Mouse (Mus musculus) layer of hippocampus, adult 2 months (tissue): ENCODE results near the gene Tnfrsf12a. TPM values are rescaled to one million over a fixed set of nuclear protein-coding genes. Genes with fewer than 3 reads are reported as not detected.

Experiments
- DNase-seq, 2 experiments: peaks; one replicate each; pipeline ENCODE4 v3.0.0; 2022; ENCODE audit warnings: low spot score in 2 of 2
- H3K27ac ChIP-seq: fragments of 200-600 bp; 2 replicates; pipeline ENCODE4 v1.8.1; 2022
- H3K4me3 ChIP-seq: fragments of 200-600 bp; 2 replicates; pipeline ENCODE4 v1.8.1; 2022; ENCODE audit warnings: mild to moderate bottlenecking
- CTCF ChIP-seq: fragments of 200-600 bp; conservative IDR thresholded peaks from 2 replicates; pipeline ENCODE4 v1.8.1; 2022; ENCODE audit warnings: antibody characterized with exemption, mild to moderate bottlenecking, moderate library complexity
- total RNA-seq, 2 experiments: library from RNA; stranded (reverse); gene quantifications; 2 replicates each; pipeline ENCODE4 v1.2.3; 2021

The Tnfrsf12a gene
- total RNA-seq, 2 experiments from 2014 or later, result 5.5 to 6.3 TPM

DNA sequence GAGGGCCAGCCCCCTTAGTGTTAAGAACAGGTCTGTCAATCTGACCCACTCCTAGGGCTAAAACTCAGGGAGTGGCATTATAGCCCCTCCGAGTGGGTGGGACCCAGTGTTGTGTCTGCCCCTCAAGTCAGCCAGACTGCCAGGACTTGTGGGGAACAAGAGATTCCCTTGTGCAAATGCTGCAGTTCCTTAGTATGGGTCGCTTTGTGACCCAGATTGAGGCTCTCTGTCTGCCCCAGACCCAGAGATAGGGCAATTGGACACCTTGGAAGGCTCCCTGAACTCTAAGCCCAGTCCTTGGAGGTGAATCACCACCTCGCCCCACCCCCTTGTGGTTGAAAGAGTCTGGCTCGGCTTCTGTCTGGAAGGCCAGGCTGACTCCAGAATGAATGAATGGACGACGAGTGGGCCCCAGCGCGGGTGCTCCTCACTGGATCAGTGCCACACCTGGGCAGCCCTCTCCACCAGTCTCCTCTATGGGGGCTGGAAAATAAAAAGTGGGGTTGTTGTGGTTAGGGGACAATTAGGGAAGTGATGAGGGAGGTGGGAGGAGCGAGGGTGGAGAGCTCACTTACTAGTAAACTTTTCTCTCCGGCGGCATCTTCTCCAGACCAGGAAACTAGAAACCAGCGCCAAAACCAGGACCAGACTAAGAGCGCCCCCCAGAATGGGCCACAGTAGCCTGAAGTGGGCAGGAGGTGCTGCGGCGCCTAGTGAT is 1.5 kb downstream of the Tnfrsf12a start:
- H3K4me3 ChIP-seq, result peak overlapping the region; percentile 72
- peak; percentile 40 for TF ChIP-seq CTCF
- DNase-seq, result no peak
- H3K27ac ChIP-seq, result peak overlapping the region; percentile 97; the same call in 1 of the 2 replicates

DNA sequence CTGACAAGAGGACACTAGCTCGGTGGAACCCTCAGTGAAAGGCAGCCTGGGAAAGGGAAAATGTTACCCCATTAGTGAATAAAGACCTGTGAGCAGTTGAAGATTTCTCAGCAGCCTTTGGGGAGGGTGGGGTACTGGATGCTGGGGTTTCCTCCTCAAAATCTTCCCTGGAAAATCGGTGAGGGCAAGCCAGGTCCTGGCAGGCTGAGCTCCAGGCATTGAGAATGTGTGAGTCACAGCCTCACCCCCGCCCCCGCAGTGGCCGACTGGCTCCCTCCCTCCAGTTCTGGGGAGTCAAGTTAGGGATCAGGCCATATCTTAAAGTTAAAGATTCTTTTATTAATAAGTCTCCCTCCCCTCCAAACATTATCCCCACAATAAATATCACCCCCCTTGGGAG is 2.1 kb downstream of the Tnfrsf12a start:
- peak overlapping the region; percentile 90 for H3K4me3 ChIP-seq
- DNase-seq, result no peak
- no peak for TF ChIP-seq CTCF
- peak overlapping the region; percentile 97; the same call in 1 of the 2 replicates for H3K27ac ChIP-seq

DNA sequence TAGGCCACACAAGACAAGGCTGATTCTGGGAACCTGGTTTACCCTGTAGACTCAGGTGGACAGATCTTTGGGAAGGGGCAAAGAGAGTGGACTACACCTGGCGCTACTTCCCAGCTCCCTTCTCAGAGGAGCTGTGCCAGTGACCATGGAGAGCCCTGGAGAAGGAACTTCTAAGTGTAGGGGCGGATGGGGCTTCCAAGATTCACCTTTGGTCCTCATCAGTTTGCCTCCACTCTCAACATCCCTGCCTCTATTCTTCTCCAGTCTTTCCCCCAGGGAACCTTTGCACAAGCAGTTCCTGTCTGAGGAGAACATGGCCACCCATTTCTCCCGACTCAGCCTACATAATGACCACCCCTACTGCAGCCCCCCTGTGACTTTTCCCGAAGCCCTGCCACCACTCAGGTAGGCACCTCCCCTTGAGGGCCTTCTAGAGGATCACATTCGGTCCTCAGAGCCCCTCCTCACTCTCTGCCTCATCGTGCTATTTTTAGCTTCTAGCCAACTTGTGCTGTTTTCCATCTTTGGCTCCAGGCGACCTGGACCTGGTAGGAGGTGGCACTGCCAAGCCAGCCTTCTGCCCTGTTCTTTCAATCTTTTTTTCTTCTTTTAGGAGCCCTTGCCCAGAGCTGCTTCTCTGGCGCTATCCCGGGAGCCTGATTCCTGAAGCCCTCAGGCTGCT is 2.9 kb downstream of the Tnfrsf12a start:
- DNase-seq, result no peak
- Histone ChIP-seq H3K4me3 (peak overlapping the region; percentile 90), H3K27ac (peak overlapping the region; percentile 97)
- no peak for TF ChIP-seq CTCF

DNA sequence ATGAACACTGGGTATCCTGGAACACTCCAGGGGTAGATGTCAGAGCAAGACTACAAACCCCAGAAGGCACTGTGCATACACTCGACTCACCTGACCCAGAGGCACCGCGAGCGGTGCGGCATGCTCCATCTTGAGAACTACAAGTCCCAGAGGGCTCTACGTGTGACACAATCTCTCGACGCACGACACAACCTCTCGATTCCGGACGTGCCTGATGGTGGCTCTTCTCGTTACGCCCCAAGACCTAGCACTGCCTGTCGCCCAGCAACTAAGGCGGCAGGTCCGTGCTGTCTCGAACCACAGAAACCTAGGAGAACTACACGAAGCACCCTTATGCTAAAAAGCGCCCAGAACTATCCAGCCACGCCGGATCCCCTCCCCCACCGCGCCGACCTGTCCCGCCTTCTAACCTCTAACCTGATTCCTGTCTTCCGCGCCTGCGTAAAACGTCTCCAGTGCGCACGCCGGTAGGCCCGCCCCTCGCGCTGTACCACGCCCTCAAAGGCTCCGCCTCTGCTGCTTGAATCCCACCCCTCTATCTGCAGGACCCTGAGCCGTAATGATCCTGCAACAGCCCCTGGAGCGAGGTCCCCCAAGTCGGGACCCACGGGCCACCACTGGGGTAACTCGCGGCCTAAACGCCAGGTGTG is 3.7 kb downstream of the Tnfrsf12a start, which contains the start of the genes Hcfc1r1 and Thoc6:
Gene Hcfc1r1, plus strand, starts transcription at position 173 of the 650 bp plus-strand sequence.
Gene Thoc6, minus strand, starts transcription at position 459 of the 650 bp plus-strand sequence.
- Histone ChIP-seq H3K4me3 (peak within 1 kb of the TSS; percentile 90), H3K27ac (peak within 1 kb of the TSS; percentile 97)
- DNase-seq, result peak; percentile 89 to 97
- no peak for TF ChIP-seq CTCF

DNA sequence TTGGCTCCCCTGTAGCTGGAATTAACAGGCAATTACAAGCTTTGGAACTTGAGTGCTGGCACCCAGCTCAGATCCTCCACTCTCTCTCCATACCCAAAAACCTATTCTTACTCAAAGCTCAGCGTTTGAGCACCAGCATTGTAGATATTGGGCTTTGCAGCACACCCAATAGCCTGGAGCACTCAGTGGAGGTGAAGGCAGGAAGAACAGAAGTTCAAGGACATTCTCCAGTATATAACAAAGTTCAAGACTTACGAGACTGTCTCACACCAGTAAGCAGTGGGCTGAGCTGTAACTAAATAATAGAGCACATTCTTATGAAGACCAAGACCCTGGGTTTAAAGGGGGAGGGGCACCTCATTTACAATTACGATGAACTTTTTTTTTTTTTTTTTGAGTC is 4.5 kb downstream of the Tnfrsf12a start:
- DNase-seq, result no peak
- Histone ChIP-seq H3K4me3 (peak overlapping the region; percentile 90), H3K27ac (no peak overlapping the region)
- no peak for TF ChIP-seq CTCF

DNA sequence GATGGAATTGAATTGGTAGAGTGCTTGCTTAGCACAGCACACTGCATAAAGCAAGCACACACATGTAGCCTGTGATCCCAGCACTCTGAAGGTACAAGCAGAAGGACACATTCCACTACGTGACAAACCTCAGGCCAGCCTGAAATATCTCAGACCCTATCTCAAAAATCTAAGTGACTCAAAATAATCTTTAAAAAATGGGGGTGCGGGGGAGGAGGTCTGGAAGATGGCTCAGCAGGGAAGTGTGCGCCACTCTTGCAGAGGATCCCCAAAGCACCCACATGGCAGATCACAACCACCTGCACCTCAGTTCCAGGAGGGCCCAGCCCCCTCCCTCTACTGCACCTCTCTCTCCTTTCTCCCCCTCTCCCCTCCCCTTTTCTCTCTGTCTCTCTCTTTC is 5.7 kb downstream of the Tnfrsf12a start:
- H3K4me3 ChIP-seq, result no peak overlapping the region
- no peak for TF ChIP-seq CTCF
- no peak overlapping the region for H3K27ac ChIP-seq
- DNase-seq, result no peak

DNA sequence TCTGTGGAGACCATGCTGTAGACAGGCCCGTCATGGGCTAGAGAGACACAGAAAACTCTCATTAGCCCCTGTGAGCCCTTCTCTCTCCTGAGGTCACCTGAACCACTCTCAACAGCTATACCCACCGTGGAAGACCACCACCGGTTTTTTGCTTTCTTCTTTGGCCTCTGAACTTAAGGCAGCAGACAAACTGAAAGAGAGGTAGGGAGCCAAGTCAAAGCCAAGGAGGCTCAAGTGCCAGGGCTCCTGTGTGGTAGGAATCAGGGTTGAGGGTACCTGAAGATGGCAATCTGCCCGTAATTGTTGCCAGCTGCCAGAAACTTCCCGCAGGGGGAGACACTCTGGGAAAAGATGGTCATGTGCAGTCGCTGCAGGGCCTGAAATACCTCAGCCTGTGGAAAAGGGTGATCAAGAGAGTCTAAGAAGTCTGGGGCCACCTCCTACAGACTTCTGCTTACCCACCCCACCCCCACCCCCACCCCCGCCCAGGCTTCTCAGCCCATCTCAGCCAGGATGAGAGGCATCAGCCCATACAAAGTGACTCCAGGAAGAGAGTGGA is 6.7 kb downstream of the Tnfrsf12a start:
- no peak overlapping the region for H3K27ac ChIP-seq
- DNase-seq, result no peak
- no peak overlapping the region for H3K4me3 ChIP-seq
- TF ChIP-seq CTCF, result no peak

DNA sequence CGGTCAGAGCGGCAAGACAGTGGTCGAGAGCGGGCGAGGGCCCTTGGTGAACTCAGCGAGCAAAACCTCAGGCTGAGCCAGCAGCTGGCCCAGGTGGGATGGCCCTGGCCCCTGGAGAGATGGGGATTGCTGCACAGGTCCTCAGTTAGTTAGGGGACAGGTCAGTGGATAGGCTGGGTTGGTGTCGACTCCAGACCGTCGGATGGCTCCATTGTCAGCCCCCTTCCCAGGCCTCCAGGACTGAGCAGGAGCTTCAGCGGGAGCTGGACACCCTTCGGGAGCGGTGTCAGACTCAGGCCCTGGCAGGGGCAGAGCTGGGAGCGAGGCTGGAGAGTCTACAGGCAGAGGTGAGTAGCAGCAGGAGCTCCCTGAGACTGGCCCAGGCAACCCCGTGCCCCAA is 11.8 kb downstream of the Tnfrsf12a start:
- no peak for DNase-seq
- TF ChIP-seq CTCF, result no peak
- H3K4me3 ChIP-seq, result no peak overlapping the region

DNA sequence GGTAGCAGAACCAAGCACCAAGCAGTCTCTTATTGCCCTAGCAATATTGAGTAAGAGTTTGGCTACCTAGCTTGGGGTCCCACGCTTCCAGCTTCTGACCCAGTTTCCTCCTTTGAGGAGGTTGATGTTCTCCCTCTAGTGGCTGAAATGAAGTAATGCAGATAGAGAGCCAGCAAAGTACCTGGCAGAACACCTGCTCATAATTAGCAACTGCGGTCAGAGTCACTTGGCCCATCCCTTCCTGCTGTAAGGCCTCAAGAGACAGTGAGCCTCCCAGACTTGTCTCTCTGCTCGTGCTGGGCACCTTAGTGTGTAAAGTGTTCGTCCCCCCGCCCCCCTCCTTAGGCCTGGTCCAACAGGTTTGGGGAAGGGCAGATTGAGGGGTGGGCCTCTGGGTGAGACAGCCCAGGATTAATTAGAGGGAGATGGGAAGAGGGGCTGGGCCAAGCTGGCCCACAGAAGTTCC is 12.7 kb downstream of the Tnfrsf12a start:
- TF ChIP-seq CTCF, result peak; percentile 89
- no peak overlapping the region for H3K27ac ChIP-seq
- no peak for DNase-seq
- no peak overlapping the region for H3K4me3 ChIP-seq

More for the DNA sequence above, 11.8 kb downstream of the Tnfrsf12a start:
- H3K27ac ChIP-seq, result no peak overlapping the region

DNA sequence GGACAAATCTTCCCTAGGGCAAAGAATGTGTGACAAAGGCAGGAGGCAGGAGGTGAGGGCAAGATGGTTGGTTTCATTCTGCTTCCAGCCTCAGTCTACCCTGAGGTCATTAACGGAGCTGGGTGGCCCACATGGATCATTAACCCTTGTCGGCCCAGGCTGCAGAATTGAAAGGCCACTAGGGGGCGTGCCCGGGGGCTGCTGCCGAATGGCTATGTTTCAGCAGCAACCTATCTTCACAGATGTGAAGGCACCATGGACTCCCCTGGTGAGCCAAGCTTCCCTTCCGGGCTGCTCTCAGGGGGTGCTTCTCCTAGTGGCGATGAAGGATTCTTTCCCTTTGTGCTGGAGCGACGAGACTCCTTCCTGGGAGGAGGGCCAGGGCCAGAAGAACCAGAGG is 15.7 kb downstream of the Tnfrsf12a start:
- DNase-seq, result no peak
- TF ChIP-seq CTCF, result peak; percentile 64
- H3K27ac ChIP-seq, result no peak overlapping the region
- H3K4me3 ChIP-seq, result no peak overlapping the region

DNA sequence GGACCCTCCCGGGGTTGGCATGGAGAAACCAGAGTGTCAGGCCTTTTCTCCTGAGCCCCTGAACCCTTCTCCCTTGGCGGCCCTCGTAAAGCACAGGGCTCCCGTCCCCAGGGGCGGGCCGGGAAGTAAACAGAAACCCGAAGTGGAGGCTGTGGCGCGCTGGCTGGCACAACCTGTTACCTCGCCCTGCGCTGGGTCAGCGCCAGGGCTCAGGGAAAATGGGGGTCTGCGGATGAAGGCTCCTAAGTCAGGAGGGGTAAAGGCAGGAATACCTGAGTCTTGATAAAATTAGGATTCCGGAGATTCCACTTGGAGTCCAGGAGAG is 16.4 kb downstream of the Tnfrsf12a start:
- H3K27ac ChIP-seq, result no peak overlapping the region
- no peak overlapping the region for H3K4me3 ChIP-seq
- TF ChIP-seq CTCF, result no peak
- DNase-seq, result no peak

DNA sequence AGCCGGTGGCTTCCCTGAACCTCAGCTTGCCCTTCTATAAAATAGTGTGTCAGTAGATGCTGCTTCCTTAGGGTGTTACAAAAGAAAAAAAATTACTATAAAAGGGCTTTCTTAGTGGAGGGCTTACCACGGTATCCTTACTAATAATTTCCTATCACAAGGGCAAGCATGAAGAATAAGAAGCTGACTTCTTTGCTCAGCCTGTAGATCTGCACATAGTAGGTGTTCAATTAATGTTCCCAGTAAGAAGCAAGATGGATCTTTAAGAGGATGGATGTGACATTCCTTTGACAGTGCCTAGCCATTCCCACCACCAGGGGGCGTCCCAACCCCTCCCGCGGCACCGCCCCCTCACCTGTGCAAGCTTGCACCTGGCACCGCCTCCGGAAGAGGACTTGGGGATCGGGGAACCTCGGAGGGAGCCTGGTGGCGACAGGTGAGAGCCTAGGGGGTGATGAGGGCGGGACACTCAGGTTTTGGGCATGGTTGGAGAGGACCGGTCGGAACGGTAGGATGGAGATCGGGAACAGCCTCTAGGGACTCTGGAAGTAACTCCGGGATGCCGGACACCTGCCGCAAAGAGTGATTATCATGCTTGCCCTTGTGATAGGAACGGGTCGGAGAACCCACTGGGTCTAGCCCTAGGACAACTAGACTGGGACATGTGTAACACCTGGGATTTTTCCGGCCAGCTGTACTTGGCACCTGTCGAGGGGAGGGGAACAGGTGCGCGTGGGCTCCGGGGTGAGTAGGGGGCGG is 17.0 kb downstream of the Tnfrsf12a start, which contains the start of gene Bicdl2:
Gene Bicdl2, plus strand, starts transcription at position 390 of the 759 bp plus-strand sequence.
- peak; percentile 80 for TF ChIP-seq CTCF
- no peak for DNase-seq
- H3K4me3 ChIP-seq, result no peak within 1 kb of the TSS
- H3K27ac ChIP-seq, result no peak within 1 kb of the TSS
